Mouse (Mus musculus) heart, postnatal 36 days (tissue): ENCODE data around the gene Laptm5. TPM values are rescaled to one million over a fixed set of nuclear protein-coding genes. Genes with fewer than 3 reads are reported as not detected.

ENCODE experiments used
- DNase-seq, 2 experiments: peaks; one replicate each; pipeline ENCODE4 v3.0.0; 2021 to 2022
- intact Hi-C: fragments of 180-260 bp; cut with DNase I; formaldehyde crosslinking; loops from one replicate; pipeline ENCODE4 v1.15.1; 2025
- total RNA-seq, 2 experiments: library from RNA; stranded (reverse); gene quantifications; 2 replicates each; pipeline ENCODE4 v1.2.3; 2021

Laptm5 gene
- total RNA-seq, result 10 to 100 TPM; 20.7 to 27.1 TPM

DNA sequence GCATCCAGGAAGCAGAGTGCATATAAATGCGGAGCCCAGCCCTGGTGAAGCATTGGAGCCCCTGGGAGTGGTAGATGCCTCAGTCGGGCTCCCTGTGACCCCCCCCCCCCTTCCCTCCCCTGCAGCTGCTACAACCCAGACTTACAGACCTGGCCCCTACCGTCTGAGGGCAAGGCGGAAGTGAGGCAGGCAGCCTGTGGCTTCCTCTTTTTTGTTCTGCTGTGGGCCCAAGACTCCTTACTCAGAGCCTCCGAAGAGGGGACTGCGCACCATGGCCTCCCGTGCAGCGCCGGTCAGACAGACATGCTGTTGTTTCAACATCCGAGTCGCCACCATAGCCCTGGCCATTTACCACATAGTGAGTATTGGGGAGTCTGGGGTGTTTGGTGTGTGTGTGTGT, at the start of gene Laptm5:
Gene Laptm5, plus strand, starts transcription at position 49 of the 400 bp plus-strand sequence.
- DNase-seq, result peak in 1 of 2 experiments; percentile 46
- intact Hi-C loops, result no loop called here

DNA sequence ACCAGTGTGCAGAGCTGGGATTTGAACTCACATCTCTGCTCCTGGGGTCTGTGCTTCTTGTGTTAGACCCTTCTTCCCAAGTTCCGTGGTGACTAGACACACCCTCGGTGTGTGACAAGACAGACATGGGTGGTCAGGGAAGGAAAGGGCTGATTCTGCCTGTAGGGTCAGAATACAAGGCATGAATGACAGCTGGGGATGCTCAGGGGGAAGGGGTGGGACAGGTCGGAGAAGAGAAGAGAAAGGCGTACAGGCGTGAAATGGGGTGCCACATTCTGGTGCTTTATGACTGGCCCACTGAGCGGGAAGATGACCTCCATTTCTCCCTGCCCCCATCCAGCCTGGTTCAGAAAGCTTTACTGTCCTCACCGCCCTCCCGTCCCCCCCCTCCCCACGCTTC, 47.5 kb upstream of the Laptm5 start:
- DNase-seq, result no peak
- intact Hi-C loops, result no loop called here

DNA sequence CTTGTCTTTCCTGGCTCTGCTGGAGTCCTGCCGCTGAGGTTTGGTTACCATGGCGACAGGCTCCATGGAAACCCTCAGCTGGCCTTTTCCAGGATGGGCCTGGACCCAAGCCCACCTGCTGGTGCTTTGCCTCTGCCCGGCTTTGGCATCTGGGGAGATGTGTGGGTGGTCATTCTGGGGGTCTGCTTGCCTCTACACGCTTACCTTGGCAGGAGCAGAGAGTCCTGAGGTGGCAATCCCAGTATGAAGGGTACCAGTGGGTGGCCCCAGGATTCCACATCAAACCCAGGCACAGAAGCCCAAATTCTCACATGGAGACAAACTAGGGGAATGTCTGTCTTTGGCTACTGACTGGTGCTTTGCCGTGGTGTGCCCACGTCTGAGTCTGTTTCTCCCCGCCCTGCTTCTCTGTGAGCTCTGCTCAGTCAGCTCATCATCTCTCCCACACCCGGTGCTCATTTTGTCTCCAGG, 47.0 kb upstream of the Laptm5 start:
- DNase-seq, result no peak

GRCm38 (mm10) chr4:130867940-130868339, 45.0 kb upstream of the Laptm5 start:
- intact Hi-C loops, result no loop called here
- DNase-seq, result no peak

More for the DNA sequence above, 47.0 kb upstream of the Laptm5 start:
- intact Hi-C loops, result no loop called here

DNA sequence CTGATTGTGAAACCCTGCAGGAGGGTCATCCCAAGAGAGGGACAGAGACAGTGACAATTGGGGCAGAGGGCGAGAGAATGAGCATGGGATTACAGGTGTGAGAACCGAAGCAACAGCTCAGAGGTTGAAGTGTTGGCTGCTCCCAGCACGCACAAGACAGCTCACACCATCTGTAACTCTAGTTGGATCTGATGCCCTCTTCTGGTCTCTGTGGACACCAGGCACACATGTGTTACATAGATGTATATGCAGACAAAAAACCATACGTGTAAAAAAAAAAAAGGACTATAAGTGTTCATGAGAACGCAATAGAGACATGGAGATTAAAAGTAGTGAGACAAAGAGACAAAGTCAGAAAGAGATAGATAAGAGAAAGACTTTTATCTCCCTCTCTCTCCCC, 44.1 kb upstream of the Laptm5 start:
- DNase-seq, result no peak
- intact Hi-C loops, result no loop called here

GRCm38 (mm10) chr4:130872414-130872813, 40.5 kb upstream of the Laptm5 start:
- intact Hi-C loops, result no loop called here
- DNase-seq, result no peak

DNA sequence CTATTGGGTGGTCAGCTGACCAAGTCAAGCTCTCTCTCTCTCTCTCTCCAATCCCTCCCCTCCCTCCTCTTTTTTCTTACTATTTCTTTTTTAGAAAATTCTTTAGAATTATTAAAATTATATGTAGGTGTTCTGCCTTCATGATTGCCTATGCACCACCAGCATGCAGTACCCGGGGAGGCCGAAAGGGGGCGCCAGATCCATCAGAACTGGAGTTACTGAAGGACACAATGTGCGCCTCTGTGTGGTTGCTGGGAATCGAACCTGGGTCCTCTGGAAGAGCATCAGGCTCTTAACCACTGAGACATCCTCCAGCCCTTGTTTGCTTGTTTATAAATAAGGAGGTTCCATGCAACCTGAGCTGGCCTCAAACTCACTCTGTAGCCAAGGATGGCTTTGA, 39.5 kb upstream of the Laptm5 start:
- intact Hi-C loops, result no loop called here
- no peak for DNase-seq

- intact Hi-C loops, result no loop called here
- peak; percentile 75 to 77 for DNase-seq
Observed at GRCm38 (mm10) chr4:130874601-130875000, 38.3 kb upstream of the Laptm5 start.

- intact Hi-C loops, result no loop called here
Observed at GRCm38 (mm10) chr4:130876016-130876726, 36.8 kb upstream of the Laptm5 start.

GRCm38 (mm10) chr4:130878273-130879047, 34.5 kb upstream of the Laptm5 start:
- intact Hi-C loops, result loop anchor here (1.0 to 2.0 kb wide), 2 partner anchors 14 to 88 kb away; no protein-coding TSS in a partner anchor

More at GRCm38 (mm10) chr4:130876016-130876726, 36.8 kb upstream of the Laptm5 start:
- no peak for DNase-seq

DNA sequence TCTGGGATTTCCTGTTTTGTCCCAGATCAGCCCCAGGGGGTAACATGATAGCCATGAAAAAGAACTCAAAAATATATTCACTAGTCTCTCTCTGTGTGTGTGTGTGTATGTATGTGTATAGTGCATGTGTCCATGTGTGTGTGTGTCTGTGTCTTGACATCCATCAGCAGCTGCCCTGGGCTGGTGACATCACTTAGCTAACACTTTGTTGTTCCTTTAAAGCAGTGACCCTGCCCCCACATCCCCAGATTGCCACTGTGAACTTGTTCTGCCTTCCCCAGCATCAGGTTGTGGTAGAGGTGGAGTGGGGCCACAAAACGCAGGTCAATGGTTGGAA, 33.9 kb upstream of the Laptm5 start:
- DNase-seq, result no peak
- intact Hi-C loops, result loop anchor here (2.0 kb wide), 1 partner anchor 14 kb away; no protein-coding TSS in a partner anchor

More at GRCm38 (mm10) chr4:130878273-130879047, 34.5 kb upstream of the Laptm5 start:
- DNase-seq, result peak; percentile 88 to 95

DNA sequence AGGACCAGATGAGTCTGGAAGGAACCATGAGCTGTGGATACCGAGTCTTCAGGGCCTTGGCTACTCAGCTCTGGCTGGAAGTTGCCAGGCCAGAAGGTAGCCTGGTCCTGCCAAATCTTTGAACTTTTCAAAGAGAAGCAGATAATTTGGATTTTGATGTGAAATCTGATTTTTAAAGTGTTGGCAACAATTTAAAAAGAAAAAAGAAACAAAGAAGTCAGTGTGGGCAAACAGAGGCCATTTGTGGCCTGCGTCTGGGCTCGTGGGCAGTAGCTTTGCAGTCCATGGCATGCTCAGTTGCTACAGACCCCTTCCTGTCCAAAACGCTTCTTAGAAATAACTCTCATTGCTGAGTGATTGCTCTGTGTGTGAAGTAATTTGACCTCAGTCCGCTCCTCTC, 31.6 kb upstream of the Laptm5 start:
- no peak for DNase-seq

DNA sequence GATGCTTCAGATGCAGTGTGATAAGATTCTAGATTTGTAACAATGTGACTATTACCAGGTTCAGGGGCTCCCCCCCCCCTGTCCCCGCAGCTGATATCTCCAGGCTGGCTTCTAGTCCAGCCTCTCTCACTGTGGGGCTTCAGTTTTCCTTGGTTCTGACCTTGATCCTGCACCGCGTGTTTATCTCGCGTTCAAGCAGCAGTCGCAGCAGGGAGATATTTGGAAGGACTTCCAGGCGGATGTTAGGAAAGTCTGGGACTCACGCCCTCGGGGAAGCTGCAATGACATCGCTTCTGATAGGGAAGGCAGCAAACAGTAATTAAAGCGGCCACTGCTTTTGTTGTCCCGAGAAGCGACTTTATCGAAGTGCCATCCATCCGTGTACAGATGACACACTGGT, 30.2 kb upstream of the Laptm5 start:
- intact Hi-C loops, result loop anchor here (10.0 kb wide), 1 partner anchor 538 kb away; no protein-coding TSS in a partner anchor
- no peak for DNase-seq

More for the DNA sequence above, 31.6 kb upstream of the Laptm5 start:
- intact Hi-C loops, result loop anchor here (10.0 kb wide), 1 partner anchor 537 kb away; no protein-coding TSS in a partner anchor

GRCm38 (mm10) chr4:130883820-130884533, 28.9 kb upstream of the Laptm5 start:
- intact Hi-C loops, result loop anchor here (10.0 kb wide), 1 partner anchor 539 kb away; no protein-coding TSS in a partner anchor
- no peak for DNase-seq

DNA sequence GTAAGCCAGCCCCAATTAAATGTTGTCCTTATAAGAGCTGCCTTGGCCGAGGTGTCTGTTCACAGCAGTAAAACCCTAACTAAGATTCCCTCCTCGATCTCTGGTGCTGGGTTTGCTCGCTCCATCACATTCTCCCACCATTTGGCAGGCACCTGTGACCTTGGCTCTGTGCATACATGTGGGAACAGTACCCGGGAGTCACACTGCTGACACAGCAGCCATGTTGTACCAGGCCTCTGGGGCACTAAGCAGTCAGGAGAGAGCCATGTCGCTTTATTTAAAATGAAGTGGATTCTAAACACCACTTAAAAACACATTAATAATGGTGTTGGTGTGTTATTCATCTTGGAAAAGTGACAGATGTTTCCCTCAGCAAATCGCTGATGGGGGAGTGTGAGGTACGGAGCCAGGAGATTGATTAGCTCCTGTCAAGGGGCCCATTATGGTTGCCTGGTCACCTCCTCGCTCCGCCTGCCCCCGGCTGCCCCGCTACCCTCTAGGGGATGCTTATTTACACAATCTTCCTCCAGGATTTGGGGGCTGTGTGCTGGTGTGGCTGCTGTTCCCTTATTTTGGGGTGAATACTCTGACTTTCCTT, 25.7 kb upstream of the Laptm5 start:
- DNase-seq, result no peak
- intact Hi-C loops, result loop anchor here (10.0 kb wide), 1 partner anchor 542 kb away; no protein-coding TSS in a partner anchor

- intact Hi-C loops, result loop anchor here (10.0 kb wide), 1 partner anchor 545 kb away; no protein-coding TSS in a partner anchor
- no peak for DNase-seq
Observed at GRCm38 (mm10) chr4:130889777-130890510, 23.0 kb upstream of the Laptm5 start.

- DNase-seq, result no peak
- intact Hi-C loops, result no loop called here
Observed at GRCm38 (mm10) chr4:130890511-130890840, 22.4 kb upstream of the Laptm5 start.

DNA sequence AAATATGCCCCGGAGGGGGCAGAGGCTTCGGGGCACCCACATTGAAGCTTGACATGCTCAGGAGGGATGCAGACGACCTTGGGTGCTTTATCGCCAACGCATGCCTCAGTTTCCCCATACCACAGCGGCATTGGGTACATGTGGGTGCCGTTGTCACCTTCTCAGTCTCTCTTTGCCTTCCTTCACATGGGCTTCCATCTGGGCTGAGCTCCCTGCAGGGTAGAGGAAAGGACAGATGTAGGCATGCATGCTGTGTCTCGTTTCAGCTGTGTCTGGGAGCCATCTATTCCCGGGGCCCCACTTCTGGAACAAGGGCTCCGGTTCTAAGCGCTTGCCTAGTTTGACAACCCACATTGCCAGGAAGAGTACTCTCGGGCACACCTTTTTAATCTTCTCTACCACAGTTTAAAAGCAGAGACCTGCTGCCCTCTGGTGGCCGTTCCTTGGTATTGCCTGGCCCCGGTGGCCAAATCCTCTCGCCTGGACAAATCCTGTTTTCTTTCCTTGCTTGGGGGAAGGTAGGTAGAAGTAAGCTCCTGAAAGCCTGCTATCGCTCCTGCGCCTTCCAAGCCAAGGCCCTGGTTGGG, 20.8 kb upstream of the Laptm5 start:
- DNase-seq, result peak; percentile 80 to 85
- intact Hi-C loops, result loop anchor here (1.0 to 2.0 kb wide), 2 partner anchors 13 to 102 kb away; no protein-coding TSS in a partner anchor

DNA sequence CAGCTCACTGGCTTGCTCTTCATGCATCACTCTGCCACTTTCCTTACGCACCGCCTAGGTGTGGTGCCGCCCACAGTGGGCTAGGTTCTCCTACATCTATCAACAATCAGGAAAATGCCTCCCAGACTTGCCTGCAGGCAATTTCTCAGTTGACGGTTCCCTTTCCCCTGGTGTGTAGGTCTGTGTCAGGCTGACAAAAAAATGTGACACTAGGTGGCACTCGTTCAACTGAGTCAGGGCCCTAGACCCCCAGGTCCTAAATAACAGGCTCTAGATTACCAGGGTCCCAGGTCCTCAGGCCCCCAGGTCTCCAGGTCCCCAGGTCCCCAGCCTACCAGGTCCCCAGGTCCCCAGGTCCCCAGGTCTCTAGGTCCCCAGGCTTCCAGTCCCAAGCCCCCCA, 19.2 kb upstream of the Laptm5 start:
- DNase-seq, result no peak
- intact Hi-C loops, result loop anchor here (2.0 kb wide), 1 partner anchor 15 kb away; no protein-coding TSS in a partner anchor
